Mouse (Mus musculus): ENCODE results near the gene Ints5.
"Not testable (repeated sequence)": the region's sequence is repeated elsewhere in the genome, so short reads cannot be mapped to it uniquely, and the experiment has no call there.

The Ints5 gene

GRCm38 (mm10) chr19:8892829-8893766 lies at the start of gene Ints5:
Gene Ints5, plus strand, starts transcription at chr19:8893005.
- peak; percentile 84 for DNase-seq (ENCODE audit: low spot score)

- peak; percentile 87 for DNase-seq (ENCODE audit: low spot score)
Measured at GRCm38 (mm10) chr19:8844371-8845129, 48.3 kb upstream of the Ints5 start.

- no peak for DNase-seq (ENCODE audit: low spot score)
Measured at GRCm38 (mm10) chr19:8848356-8848755, 44.4 kb upstream of the Ints5 start.

- DNase-seq (ENCODE audit: low spot score): peak; percentile 53
Measured at GRCm38 (mm10) chr19:8850402-8850901, 42.4 kb upstream of the Ints5 start, which contains the start of gene Lrrn4cl. Gene Lrrn4cl, plus strand, starts transcription at chr19:8850768.

GRCm38 (mm10) chr19:8851639-8852038 lies 41.2 kb upstream of the Ints5 start:
- DNase-seq (ENCODE audit: low spot score): no peak

GRCm38 (mm10) chr19:8852236-8852928 lies 40.4 kb upstream of the Ints5 start:
- no peak for DNase-seq (ENCODE audit: low spot score)

- DNase-seq (ENCODE audit: low spot score): no peak
Measured at GRCm38 (mm10) chr19:8853117-8853516, 39.7 kb upstream of the Ints5 start.

GRCm38 (mm10) chr19:8857689-8858088 lies 35.1 kb upstream of the Ints5 start:
- peak; percentile 67 for DNase-seq (ENCODE audit: low spot score)

GRCm38 (mm10) chr19:8859018-8859417 lies 33.8 kb upstream of the Ints5 start:
- no peak for DNase-seq (ENCODE audit: low spot score)

GRCm38 (mm10) chr19:8864265-8864664 lies 28.5 kb upstream of the Ints5 start:
- no peak for DNase-seq (ENCODE audit: low spot score)

- DNase-seq (ENCODE audit: low spot score): not testable (repeated sequence)
Measured at GRCm38 (mm10) chr19:8870381-8870780, 22.4 kb upstream of the Ints5 start.

GRCm38 (mm10) chr19:8870838-8871237 lies 22.0 kb upstream of the Ints5 start:
- no peak for DNase-seq (ENCODE audit: low spot score)

- DNase-seq (ENCODE audit: low spot score): peak; percentile 97
Measured at GRCm38 (mm10) chr19:8871267-8872186, 21.3 kb upstream of the Ints5 start, which contains the start of gene Ubxn1. Gene Ubxn1, plus strand, starts transcription at chr19:8871496.

- no peak for DNase-seq (ENCODE audit: low spot score)
Measured at GRCm38 (mm10) chr19:8872266-8872840, 20.5 kb upstream of the Ints5 start.

GRCm38 (mm10) chr19:8875031-8875430 lies 17.8 kb upstream of the Ints5 start:
- DNase-seq (ENCODE audit: low spot score): no peak

GRCm38 (mm10) chr19:8880311-8881033 lies 12.3 kb upstream of the Ints5 start, which contains the start of gene Uqcc3:
Gene Uqcc3, minus strand, starts transcription at chr19:8880923.
- DNase-seq (ENCODE audit: low spot score): peak; percentile 90

- DNase-seq (ENCODE audit: low spot score): no peak
Measured at GRCm38 (mm10) chr19:8881034-8881392, 11.8 kb upstream of the Ints5 start.

GRCm38 (mm10) chr19:8883616-8884015 lies 9.2 kb upstream of the Ints5 start, which contains the start of the genes Lbhd1 and Gm49403:
Gene Lbhd1, plus strand, starts transcription at chr19:8883732.
Gene Gm49403, plus strand, starts transcription at chr19:8883930.
- no peak for DNase-seq (ENCODE audit: low spot score)

GRCm38 (mm10) chr19:8886916-8887584 lies 5.8 kb upstream of the Ints5 start:
- no peak for DNase-seq (ENCODE audit: low spot score)

Measured in urinary bladder, postnatal 14 days (tissue).